Mouse (Mus musculus) embryo, embryonic 10 days (tissue): ENCODE data around the gene Rbp7.
"Not testable (repeated sequence)": the region's sequence is repeated elsewhere in the genome, so short reads cannot be mapped to it uniquely, and the experiment has no call there.

Source experiments
- DNase-seq: peaks from one replicate; pipeline ENCODE4 v3.0.0-alpha.2; 2015; ENCODE audit warnings: low spot score

Rbp7 gene

DNA sequence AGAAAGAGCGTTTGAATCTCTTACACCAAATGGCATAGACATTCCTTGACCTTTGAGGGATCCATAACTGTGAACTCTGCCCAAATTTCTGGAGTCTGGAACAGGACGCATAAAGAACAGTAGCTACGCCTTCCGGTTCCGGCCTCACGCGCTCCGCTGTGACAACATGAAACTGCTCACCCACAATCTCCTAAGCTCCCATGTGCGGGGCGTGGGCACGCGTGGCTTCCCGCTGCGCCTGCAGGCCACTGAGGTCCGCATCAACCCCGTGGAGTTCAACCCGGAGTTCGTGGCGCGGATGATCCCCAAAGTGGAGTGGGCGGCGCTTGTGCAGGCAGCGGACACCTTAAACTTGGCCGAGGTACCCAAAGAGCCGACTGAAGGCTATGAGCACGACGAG, 2.4 kb upstream of the Rbp7 start:
- not testable (repeated sequence) for DNase-seq

DNA sequence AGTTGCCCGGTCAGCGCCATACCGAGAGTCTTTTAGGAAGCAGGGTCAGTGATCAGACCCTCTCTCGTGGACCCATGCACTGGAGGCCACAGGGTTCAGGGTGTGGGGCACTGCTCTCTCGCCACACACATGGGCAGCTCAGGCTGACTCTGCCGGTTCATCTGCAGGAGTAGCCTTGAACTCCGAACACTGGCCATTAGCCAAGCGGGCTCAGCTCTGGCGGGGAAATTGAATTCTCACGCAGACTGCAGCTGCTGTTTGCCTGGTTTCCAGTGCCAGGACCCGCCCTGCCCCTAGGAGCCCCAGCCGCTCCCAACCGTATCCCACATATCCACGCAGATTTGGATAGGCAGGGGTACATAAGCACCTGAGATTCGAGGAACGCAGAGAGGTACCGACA, 515 bp downstream of the Rbp7 start:
- DNase-seq = no peak

DNA sequence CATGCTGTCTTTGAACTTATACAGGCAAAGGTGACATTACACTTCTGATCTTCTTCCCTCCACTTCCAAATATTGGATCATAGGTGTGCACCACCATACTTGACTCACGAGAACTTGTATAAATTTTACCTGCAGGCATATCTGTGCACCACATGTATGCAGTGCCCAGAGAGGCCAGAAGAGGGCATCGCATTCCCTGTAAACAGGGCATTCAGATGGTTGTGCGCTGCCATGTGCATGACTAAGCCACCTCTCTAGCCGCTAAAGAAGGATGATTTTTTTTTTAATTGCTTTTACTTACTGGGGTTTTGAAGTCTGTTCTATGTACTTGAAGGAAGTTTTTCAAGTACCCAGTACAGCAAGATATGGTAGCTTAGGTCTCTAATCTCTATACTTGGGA, 1.1 kb downstream of the Rbp7 start:
- peak; percentile 50 for DNase-seq

DNA sequence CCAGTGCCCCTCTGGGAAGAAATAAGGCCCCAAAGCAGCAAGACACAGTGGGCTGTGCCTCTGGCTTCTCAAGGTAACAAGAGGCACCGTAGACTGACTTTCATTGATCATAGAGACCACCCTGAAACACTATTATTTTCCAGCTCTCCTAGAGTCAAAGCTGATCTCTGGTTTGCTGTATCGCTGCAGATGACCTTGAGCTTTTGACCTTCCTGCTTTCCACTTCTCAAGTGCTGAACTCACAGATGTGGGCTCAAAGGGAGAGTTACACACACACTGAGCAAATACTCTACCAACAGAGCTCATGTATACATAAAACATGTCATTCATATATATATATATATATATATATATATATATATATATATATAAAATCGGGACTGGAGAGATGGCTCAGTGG, 4.1 kb downstream of the Rbp7 start:
- no peak for DNase-seq

DNA sequence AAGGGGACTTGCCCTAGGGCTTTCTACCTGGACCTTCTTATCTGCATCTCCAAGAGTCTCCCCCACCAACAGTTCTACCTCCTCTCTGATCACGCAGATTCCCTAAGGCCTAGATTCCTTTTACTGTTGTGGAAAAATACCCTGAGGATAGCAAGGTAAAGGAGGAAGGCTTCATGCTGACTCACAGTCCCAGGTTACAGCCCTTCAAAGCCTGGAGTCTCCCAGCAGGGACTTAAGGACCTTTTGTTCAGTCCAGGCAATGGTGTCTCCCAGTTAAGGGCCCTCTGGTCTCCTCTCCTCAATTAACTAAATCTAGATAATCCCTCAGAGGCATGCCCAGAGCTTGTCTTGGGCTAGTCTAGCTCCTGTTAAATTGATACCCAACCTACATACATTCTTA, 8.5 kb downstream of the Rbp7 start:
- DNase-seq = no peak

DNA sequence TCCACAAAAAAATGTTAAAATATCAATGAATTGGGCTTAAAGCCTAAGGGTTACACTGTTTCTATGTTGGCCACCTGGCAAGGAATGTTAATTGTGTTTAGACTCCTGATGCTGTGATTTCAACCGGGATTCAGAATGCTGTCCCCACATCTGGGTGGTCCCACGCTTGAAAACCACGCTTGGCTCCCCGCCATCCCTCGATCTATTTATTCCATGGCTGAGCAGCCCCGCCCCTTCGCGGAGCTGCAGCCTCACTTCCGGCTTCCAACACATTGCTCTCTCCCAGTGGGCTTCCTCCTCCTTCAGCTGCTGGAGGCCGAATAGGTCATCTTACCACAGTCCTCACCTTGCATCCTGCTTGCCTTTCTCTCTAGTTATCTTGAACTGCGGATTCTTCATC, 8.9 kb downstream of the Rbp7 start:
- DNase-seq = peak; percentile 86

DNA sequence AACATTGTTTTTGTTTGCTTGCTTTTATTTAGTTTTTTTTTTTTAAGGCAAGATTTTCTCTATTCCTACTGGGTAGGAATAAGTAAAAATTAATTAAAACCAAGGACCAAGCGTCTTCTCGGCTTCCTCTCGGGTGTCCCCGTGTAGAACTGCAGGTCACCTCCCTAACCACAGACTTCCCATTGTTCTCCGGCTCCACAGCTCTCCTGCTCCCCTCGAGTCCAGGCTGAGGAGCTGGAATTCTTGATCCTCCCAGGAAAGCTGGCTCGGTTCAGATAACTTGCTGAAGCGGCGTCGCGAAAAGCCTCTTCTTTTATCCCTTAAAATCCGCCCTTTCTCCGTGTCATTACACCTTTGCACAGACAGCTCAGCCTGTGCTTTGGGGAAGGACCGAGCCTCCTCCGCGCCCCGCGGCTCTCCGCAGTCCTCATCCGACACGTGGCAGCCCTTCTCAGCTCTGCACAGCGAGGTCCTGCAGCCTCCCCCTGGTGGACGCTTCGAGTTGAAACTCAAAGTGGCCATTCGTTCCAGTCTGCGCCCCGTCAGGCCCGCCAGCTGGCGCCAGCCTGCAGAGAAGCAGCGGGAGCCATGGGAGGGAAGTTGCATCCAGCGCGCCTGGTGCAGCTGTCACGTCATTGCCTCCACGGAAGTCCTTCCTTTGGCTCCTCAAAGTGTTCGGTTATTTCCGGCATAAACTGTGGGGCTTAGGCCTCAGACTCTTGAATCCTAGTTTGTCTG, 9.6 kb downstream of the Rbp7 start:
- DNase-seq = peak; percentile 99

DNA sequence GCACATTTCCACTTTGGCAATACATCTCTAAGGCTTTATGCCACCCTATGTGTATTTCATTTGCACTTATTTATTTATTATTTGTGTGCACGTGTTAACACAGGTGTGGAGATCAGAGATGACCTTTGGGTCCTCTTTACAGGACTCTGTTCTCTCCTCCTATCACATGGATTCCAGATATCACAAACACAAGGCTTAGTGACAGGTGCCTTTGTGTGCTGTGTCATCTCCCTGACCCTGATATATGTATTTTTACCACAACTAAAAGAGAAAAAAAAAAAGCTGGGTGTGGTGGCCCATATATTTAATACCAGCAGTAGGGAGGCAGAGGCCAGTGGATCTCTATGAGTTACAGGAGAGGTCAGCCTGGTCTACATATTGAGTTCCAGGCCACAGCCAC, 10.3 kb downstream of the Rbp7 start:
- DNase-seq = no peak

DNA sequence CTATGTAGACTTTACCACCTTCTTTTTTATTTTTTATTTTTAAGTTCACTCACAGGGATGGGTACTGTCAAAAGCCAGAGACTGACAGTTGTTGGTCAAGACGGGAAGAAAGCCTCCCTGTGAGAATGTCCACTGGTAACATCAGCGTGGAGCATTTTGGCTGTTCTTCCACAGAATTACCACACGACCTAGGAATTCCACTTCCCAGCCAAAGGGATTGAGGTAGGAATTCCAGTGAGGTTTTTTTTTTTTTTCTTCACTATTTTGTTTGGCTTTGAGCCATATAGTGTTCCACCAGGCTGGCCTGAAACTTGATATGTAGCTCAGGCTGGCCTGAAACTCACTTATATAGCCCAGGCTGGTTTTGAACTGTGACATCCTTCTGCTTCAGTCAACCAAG, 12.3 kb downstream of the Rbp7 start:
- no peak for DNase-seq

DNA sequence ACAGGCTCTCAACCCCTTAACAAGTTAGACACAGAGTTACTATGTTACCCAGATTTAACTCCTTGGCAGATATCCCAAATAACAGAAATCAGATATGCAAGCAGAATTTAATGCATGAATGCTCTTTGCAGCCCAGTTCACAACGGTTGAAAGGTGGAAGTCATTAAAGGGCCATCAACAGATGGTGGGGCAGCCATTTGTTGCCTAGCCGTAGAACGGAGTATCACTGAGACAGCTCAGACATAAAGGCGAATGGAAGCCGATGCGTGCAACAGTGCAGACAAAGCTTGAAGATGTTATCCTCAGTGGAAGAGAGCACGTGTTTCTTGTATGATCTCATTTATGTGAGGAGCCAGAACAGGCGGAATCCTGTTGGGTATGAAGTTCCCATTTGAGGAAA, 14.2 kb downstream of the Rbp7 start:
- no peak for DNase-seq

DNA sequence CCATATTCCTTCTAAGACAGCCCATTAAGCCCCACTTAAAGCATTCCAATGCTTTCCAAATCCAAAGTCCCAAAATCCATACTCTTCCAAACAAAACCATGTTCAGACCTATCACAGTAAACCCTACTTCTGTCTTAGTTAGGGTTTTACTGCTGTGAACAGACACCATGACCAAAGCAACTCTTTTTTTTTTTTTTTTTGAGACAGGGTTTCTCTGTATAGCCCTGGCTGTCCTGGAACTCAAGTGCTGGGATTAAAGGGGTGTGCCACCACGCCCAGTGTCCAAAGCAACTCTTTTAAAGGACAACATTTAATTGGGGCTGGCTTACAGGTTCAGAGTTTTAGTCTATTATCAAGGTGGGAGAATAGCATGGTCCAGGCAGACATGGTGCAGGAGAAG, 22.9 kb downstream of the Rbp7 start:
- not testable (repeated sequence) for DNase-seq

DNA sequence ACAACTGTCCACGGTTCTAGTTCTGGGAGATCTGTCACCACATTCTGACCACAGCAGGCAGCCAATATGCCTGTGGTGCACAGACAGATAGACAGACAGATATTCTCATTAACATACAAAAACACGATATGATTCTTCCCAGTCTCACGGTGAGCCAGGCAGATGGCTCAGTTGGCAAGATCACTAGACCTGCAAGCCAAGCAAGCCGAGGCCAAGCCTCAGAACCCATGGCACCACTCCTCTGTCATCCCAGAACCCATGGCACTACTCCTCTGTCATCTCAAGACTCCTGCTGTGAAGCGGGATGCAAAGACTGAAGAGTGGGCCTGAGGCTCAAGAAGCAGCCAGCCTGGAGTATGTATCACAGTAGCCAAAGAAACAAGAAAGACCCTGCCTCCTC, 25.2 kb downstream of the Rbp7 start:
- DNase-seq = no peak

DNA sequence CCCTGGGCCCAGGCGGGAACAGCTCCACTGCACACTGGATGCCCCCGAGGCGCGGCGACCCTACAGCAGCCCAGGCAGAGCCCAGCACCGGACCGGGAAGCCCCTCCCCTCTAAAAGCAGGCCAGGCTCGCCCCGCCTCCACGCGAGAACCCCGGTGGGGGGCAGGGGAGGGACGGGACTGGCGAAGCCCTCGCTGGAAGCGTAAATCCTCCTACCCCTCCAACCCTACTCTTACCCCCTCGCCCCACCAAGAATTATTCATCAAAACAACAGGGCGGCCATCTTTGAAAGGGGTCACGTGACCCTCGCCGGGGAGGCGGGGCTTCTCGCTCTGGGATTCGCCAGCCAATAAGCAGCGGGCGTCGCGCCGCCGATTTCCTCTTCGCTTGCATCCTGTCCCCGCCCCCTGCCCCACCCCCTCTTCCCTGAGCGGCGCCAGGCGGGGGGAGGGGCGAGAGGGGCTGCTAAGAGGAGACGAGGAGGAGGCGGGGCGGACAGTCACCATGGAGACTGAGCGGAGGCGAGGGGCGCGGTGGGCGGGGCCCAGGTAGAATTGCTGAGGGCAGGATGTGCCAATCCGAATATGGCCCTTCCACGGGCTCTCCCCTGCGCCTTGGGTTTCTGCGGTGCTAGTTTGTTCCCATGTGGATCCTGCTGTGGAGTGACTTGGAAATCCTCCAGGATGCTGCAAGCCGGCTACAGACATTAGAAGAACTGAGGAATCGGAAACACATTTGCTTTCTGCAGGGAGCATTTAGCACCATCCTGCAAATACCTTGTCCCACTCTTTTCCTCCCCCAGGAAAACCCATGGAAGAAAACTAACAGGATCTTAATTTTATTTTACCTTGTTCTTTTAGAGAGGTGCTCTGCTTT, 28.2 kb downstream of the Rbp7 start, which contains the start of gene Ube4b:
Ube4b (minus strand) TSS at position 425 of the 875 bp plus-strand sequence.
- DNase-seq = peak; percentile 99

DNA sequence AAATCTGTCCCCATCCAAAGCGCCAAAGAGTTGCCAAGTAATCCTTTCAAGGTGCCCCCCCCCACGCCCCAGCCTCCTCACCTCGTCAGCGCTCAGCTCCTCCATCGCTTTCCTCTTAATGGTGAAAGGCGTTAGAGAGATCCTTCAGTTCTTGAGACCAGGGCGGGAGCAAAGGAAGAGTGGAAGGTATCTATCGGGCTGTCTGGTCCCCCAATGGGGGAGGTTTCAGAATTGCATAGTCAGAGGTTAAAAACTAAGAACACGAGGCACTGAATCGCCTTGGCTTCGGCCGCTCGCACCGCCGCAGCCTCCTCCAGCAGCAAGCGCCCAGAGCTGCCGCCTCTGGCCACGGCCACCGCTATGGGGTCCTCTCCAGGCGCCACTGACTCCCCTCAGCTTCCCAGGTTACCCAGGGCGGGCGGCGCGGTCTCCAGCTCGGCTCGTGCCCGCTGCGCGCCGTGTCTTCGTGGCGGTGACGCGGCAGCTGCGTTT, 28.9 kb downstream of the Rbp7 start:
- DNase-seq = no peak

DNA sequence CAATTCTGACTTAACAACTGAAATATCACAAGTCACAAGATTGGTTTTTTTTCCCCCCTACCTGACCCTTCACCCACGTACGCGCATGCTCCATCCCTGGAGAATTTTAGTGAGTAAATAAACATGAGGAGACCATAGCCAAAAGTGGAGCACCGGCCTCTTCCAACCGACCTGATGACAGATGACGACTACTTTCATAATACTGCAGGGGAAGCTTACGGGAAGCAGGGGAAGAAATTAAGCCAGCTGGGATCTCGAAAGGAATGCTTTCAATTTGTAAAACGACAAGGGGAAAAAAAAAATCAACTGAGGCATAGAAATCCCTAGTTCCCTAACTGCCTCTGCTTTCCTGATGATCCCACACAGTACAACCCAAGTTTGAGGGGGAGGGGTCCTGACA, 30.0 kb downstream of the Rbp7 start:
- peak; percentile 32 for DNase-seq

DNA sequence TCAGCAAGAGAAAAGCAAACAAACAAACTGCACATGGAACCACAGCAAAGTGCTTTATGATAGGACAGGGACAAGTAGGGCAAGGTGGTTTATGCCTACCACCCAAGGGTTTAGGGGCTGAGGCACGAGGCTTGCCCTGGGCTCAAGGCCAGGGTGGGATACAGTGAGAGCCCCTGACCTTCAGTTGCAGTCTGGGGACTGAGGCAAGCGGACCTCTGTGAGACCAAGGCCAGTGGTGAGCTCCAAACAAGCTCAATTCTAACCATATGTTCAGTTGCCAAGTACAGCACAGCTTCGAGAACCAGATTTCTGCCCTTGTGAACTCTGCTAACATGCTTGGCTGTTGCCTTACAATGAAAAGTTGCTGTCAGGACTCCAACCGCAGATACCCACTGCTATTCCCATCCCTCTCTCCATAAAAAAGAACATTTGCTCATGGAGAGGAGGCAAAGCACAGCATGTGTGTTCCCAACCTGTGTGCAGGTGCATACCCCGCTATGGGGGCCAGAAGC, 36.9 kb downstream of the Rbp7 start:
- DNase-seq = no peak

DNA sequence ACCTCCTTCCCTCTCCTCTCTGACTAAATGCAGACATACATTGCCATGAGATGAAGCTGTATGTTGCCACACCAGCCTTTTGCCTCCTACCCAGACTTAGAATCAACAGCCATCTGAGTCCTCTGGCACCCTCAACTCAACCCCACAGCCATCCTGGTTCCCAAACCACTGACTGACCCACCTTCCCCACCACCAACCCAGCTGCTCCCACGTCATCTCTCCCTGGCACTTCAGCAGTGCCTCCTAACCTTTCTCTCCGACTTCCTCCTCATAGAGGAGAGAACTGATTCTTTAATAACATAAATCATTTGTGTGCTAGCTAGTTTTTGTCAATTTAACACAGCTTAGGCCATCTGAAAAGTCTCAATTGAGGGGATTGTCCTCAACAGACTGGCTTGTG, 37.8 kb downstream of the Rbp7 start:
- DNase-seq = no peak

DNA sequence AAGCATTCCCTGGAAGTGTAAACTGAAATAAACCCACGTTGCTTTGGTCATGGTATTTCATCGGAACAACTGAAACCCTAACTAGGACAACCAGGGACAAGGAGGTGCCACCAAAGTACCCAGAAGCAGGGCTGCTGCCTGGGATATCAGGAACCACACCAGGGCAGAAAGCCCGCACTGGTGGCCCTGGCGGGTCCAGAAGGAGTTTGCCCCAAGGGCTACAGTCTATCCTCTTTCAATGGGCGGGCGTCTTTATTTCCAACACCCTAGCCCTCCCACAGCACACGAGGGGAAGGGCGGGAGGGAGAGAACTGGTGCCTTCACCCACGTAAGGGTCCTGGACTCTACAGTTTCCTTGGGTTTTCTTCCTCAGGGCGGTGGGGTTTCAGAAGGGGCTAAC, 38.4 kb downstream of the Rbp7 start:
- no peak for DNase-seq

DNA sequence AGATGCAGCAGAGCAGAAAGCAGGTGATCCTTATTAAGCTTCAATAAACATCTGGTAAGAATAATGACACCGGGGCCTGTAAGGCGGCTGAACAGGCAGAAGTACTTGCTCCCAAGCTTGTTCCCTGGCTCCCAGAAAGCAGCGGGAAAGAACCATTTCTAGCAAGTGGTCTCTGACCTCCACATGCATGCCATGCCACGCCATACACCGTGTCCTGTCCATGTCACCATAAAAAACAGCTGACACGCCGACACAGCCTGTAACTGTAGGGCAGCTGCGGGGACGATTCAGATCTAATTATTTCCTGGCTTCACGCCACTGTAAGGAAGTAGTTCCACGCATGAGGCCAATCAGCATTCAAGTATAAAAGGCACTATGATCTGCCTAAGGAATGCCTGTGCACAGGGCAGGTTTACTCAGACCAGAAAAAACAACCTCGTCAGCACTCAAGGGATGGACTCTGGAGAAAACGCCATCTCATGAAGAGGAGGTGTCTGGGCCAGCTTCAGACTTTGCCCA, 39.1 kb downstream of the Rbp7 start:
- DNase-seq = peak; percentile 21

DNA sequence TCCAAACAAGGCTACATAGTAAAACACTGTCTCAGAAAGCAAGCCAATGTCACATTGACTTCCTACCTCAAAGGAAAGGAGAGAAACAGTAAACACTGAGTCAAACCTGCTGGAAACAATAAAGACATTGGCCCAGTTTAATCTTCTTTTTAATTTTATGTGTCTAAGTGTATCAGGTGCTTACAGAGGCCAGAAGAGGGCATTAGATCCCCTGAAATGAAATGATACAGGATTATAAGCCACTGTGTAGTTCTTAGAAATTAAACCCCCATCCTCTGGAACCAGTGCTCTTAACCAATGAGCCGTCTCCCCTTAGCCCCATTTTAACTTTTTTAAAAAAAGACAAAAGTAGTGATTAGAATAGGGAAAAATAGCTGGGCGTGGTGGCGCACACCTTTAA, 40.5 kb downstream of the Rbp7 start:
- no peak for DNase-seq

DNA sequence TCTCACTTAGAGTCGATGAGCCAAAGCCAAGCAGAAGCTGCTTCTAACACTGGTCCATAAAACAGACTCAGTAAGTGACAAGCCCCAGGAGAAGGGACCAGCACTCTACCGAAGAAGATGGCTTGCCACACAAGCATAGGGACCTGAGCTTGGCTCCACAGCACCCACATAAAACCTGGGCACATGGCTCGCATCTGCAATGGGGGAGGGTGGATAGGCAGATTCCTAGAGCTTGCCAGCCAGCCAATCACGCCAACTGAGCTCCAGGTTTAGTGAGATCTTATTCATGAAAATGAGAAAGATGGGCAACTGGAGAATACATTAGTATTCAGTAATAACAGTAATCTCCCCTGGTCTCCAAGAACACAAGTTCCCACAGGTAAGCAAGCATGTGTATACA, 45.0 kb downstream of the Rbp7 start:
- DNase-seq = no peak

DNA sequence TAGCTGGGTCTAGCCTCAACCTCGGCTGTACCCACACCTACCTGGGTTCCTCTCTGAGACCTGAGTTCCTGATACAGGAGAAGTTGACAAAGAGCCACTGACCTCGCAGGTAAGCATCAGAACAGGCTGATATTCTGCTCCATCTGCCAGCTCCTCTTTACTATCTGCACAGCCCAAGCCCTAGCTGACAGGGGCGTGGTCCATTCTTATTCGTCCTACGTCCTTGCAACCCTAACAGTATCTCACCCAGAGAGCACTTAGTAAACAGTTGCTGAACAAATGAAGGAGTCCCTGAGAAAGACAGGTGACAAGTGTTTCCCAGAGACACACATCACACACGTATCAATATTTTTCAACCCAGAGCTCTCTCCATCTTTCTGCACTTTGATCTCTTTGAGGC, 46.4 kb downstream of the Rbp7 start:
- DNase-seq = no peak

DNA sequence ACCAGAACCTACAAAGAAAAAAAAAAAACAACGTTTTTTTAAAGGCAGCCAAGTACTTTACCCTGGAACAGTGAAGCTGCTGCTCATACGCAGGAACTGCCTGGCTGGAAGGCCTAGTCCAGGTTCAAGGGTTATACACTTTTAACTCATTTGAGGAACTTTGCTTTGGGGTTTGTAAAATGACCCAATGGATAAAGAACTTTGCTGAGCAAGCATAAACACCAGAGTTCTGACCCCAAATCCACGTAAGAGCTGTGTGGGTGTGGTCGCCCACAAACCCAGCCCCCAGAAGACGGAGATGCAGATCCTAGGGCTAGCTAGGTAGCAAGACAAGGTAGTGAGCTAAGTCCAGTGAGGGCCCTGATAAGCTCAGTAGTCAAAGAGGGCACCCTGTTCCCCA, 47.3 kb downstream of the Rbp7 start:
- no peak for DNase-seq
